8 mouse cellular contexts compared by ENCODE assay signal in the genomic region with DNA sequence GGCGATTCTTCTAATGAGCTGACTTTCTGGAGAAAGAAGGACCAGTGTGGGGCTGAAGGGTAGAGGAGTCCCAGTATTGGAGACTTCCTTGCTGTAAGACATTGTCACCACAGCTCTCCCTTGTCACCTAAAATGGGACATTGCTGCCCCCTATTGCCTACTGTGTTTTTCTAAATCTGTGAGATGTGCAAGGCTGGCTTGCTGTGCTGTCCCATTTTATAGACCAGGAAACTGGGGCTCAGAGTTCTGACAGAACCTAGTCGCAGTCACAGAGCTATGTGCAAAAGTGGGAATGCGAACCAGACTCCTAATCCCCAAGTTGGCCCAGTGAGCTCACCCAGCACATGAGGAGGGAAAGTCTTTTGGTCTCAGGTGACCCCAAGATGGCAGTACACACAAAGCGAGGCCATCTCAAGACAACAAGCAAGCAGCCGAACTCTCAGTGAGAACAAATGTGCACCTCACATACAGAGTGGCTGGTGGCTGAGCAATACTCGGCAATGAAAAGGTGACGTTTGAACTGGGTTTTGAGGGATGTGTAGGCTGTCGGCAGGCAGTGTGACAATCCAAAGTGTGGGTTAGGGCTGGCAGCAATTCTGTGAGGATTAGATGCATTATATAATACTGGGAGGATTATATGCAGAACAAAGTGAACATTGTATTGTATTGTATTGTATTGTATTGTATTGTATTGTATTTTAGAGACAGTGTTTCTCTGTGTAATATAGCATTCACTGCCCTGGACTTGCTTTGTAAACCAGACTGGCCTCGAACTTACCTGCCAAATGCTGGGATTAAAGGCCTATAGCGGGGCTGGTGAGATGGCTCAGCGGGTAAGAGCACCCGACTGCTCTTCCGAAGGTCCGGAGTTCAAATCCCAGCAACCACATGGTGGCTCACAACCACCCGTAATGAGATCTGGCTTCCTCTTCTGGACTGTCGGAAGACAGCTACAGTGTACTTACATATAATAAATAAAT. TPM values are rescaled to one million over a fixed set of nuclear protein-coding genes. Genes with fewer than 3 reads are reported as not detected.
A peak's percentile ranks its signal among the peaks of the same experiment; 100 is the strongest.
DNase-seq lines count a peak whose midpoint lies in the region; ATAC-seq and TF ChIP-seq lines count a peak whose summit lies in the region.

No protein-coding gene starts in this region.

- H3K4me2 ChIP-seq in heart, embryonic 12.5 days: no peak overlapping the region
- H3K4me2 ChIP-seq in midbrain, embryonic 13.5 days (replicated peaks): no peak overlapping the region

- no peak overlapping the region for H3K9ac ChIP-seq in heart, embryonic 12.5 days
- no peak overlapping the region for H3K9ac ChIP-seq in midbrain, embryonic 13.5 days (replicated peaks)

- 75% methylated on average over 16 of the region's 16 CpGs for WGBS in heart, embryonic 12.5 days
- 82% methylated on average over 16 of the region's 16 CpGs for WGBS in midbrain, embryonic 13.5 days

- peak overlapping the region; percentile 0; the same call in 1 of the 2 replicates for H3K27ac ChIP-seq in gastrocnemius, adult 2 months
- peak overlapping the region; percentile 5; the same call in 1 of the 2 replicates for H3K27ac ChIP-seq in heart, embryonic 12.5 days (ENCODE audit: poor library complexity, severe bottlenecking)
- H3K27ac ChIP-seq in midbrain, embryonic 13.5 days: no peak overlapping the region

- no peaks in the 10 kb centered on the region for H3K9me3 ChIP-seq in heart, embryonic 12.5 days (replicated peaks)
- H3K9me3 ChIP-seq in midbrain, embryonic 13.5 days: no peaks in the 10 kb centered on the region

- ATAC-seq in heart, embryonic 12.5 days (ENCODE audit: insufficient number of reproducible peaks, low FRiP score): no peak
- no peak for ATAC-seq in midbrain, embryonic 13.5 days

- peaks cover 14% of the 10 kb centered on the region for H3K36me3 ChIP-seq in heart, embryonic 12.5 days
- peaks cover 7% of the 10 kb centered on the region for H3K36me3 ChIP-seq in midbrain, embryonic 13.5 days

- no peak overlapping the region for H3K4me3 ChIP-seq in gastrocnemius, adult 2 months
- no peak overlapping the region for H3K4me3 ChIP-seq in heart, embryonic 12.5 days
- H3K4me3 ChIP-seq in midbrain, embryonic 13.5 days (replicated peaks): no peak overlapping the region

- peak; percentile 63 for DNase-seq in gastrocnemius, adult 2 months
- DNase-seq in gastrocnemius, postnatal 14 days: no peak
- peak; percentile 83 for DNase-seq in CD4-positive helper T cell, adult 2 months (ENCODE audit: low read depth, low spot score)
- peak; percentile 89 for DNase-seq in brain, adult 2 months (ENCODE audit: low read depth, low spot score)
- peak; percentile 56 to 66 for DNase-seq in left cerebral cortex, postnatal 10 days (ENCODE audit: extremely low spot score in 1 of 2, low spot score in 2 of 2)
- DNase-seq in retina, embryonic 14.5 days (ENCODE audit: low spot score): peak; percentile 65

- TF ChIP-seq CTCF in gastrocnemius, adult 2 months (IDR thresholded peaks at IDR 0.05): peak; percentile 73

- intact Hi-C loops in gastrocnemius, adult 2 months (cut with DNase I): loop anchor here (1.0 to 5.0 kb wide), 2 partner anchors 107 to 177 kb away; partner anchors contain the start of gene Cdk2ap1
- intact Hi-C loops in gastrocnemius, postnatal 14 days (cut with DNase I; ENCODE audit: low total_unique reads): loop anchor here (5.0 kb wide), 1 partner anchor 102 kb away; the partner anchor contains the start of gene Kmt5a
- intact Hi-C loops in left cerebral cortex, postnatal 10 days (cut with DNase I): loop anchor here (5.0 kb wide), 1 partner anchor 102 kb away; the partner anchor contains the start of gene Kmt5a

- no peaks in the 10 kb centered on the region for H3K27me3 ChIP-seq in heart, embryonic 12.5 days (replicated peaks)
- 0 out of 2 replicates have a peak, but pooled peaks cover 8% of the 10 kb centered on the region for H3K27me3 ChIP-seq in midbrain, embryonic 13.5 days

- peaks cover 21% of the 10 kb centered on the region for H3K4me1 ChIP-seq in heart, embryonic 12.5 days (replicated peaks)
- peaks cover 20% of the 10 kb centered on the region for H3K4me1 ChIP-seq in midbrain, embryonic 13.5 days (replicated peaks)

RNA-seq across cellular contexts. Expression of gene Tmed2, which starts 1.4 kb away (rescaled TPM):
- 100 to 1,000 TPM; 144 to 170 TPM for total RNA-seq in gastrocnemius, adult 2 months (2021)
- 100 to 1,000 TPM; 138 to 152 TPM for total RNA-seq in gastrocnemius, postnatal 14 days (2021)
- 490 and 502 TPM in 2 replicates for polyA plus RNA-seq in heart, embryonic 12.5 days (2016; fragmentation: Nextera tagmentation; extraction: Ambion mirVana)
- 100 to 1,000 TPM; 102 to 110 TPM for total RNA-seq in left cerebral cortex, postnatal 10 days (2021)
- 345 and 368 TPM in 2 replicates for polyA plus RNA-seq in midbrain, embryonic 13.5 days (2015; fragmentation: Nextera tagmentation; extraction: Ambion mirVana)

RNA-seq across cellular contexts. Expression of gene Rilpl1, which starts 7.9 kb away (rescaled TPM):
- total RNA-seq in gastrocnemius, adult 2 months (2021): 100 to 1,000 TPM; 243 to 286 TPM
- total RNA-seq in gastrocnemius, postnatal 14 days (2021): 10 to 100 TPM; 61.8 to 96.0 TPM
- polyA plus RNA-seq in heart, embryonic 12.5 days (2016; fragmentation: Nextera tagmentation; extraction: Ambion mirVana): 27.6 and 29.8 TPM in 2 replicates
- 10 to 100 TPM; 24.6 to 26.7 TPM for total RNA-seq in left cerebral cortex, postnatal 10 days (2021)
- 9.1 and 10.3 TPM in 2 replicates for polyA plus RNA-seq in midbrain, embryonic 13.5 days (2015; fragmentation: Nextera tagmentation; extraction: Ambion mirVana)

RNA-seq across cellular contexts. Expression of gene Ddx55, which starts 13.6 kb away (rescaled TPM):
- 1 to 10 TPM; 4.5 to 4.8 TPM for total RNA-seq in gastrocnemius, adult 2 months (2021)
- 1 to 10 TPM; 3.5 to 4.1 TPM for total RNA-seq in gastrocnemius, postnatal 14 days (2021)
- 8.5 and 8.6 TPM in 2 replicates for polyA plus RNA-seq in heart, embryonic 12.5 days (2016; fragmentation: Nextera tagmentation; extraction: Ambion mirVana)
- 10 to 100 TPM; 24.0 to 25.2 TPM for total RNA-seq in left cerebral cortex, postnatal 10 days (2021)
- 28.0 and 28.2 TPM in 2 replicates for polyA plus RNA-seq in midbrain, embryonic 13.5 days (2015; fragmentation: Nextera tagmentation; extraction: Ambion mirVana)

RNA-seq across cellular contexts. Expression of gene Eif2b1, which starts 39.8 kb away (rescaled TPM):
- total RNA-seq in gastrocnemius, adult 2 months (2021): 10 to 100 TPM; 36.7 to 38.5 TPM
- 10 to 100 TPM; 40.2 to 42.9 TPM for total RNA-seq in gastrocnemius, postnatal 14 days (2021)
- 61.7 and 61.8 TPM in 2 replicates for polyA plus RNA-seq in heart, embryonic 12.5 days (2016; fragmentation: Nextera tagmentation; extraction: Ambion mirVana)
- 10 to 100 TPM; 44.3 to 52.2 TPM for total RNA-seq in left cerebral cortex, postnatal 10 days (2021)
- polyA plus RNA-seq in midbrain, embryonic 13.5 days (2015; fragmentation: Nextera tagmentation; extraction: Ambion mirVana): 75.2 and 75.4 TPM in 2 replicates

RNA-seq across cellular contexts. Expression of gene Gtf2h3, which starts 39.8 kb away (rescaled TPM):
- 10 to 100 TPM; 15.4 to 16.3 TPM for total RNA-seq in gastrocnemius, adult 2 months (2021)
- 10 to 100 TPM; 14.9 to 15.0 TPM for total RNA-seq in gastrocnemius, postnatal 14 days (2021)
- 36.9 and 45.3 TPM in 2 replicates for polyA plus RNA-seq in heart, embryonic 12.5 days (2016; fragmentation: Nextera tagmentation; extraction: Ambion mirVana)
- 10 to 100 TPM; 28.1 to 28.7 TPM for total RNA-seq in left cerebral cortex, postnatal 10 days (2021)
- polyA plus RNA-seq in midbrain, embryonic 13.5 days (2015; fragmentation: Nextera tagmentation; extraction: Ambion mirVana): 62.9 and 63.9 TPM in 2 replicates

Comparison
In these comparisons a context has a peak if more than half of its experiments do, and no peak if none do; other contexts are left out.
1. RNA of gene Ddx55, which starts 13.6 kb away (total RNA-seq): 24.0 to 25.2 TPM in left cerebral cortex, postnatal 10 days; 4.5 to 4.8 TPM in gastrocnemius, adult 2 months and 3.5 to 4.1 TPM in gastrocnemius, postnatal 14 days; every median in the first group is over 4 times any median in the second.